ENCODE assay signal across 8 mouse cellular contexts in genomic region chr3:94974528-94975422, GRCm38 (mm10). TPM values are rescaled to one million over a fixed set of nuclear protein-coding genes. Genes with fewer than 3 reads are reported as not detected.
A peak's percentile ranks its signal among the peaks of the same experiment; 100 is the strongest.
DNase-seq lines count a peak whose midpoint lies in the region; ATAC-seq lines count a peak whose summit lies in the region.

Gene Pi4kb, plus strand, starts transcription at chr3:94974731.

- DNase-seq in MEL-GATA-1-ER (ENCODE audit: extremely low read depth, low read depth): peak; percentile 96
- peak; percentile 83 for DNase-seq in cerebellum, adult 8-10 months
- DNase-seq in forelimb bud, embryonic 11.5 days (ENCODE audit: low read depth, low spot score): peak; percentile 94
- peak; percentile 78 for DNase-seq in layer of hippocampus, adult 9-10 months (ENCODE audit: low spot score)
- DNase-seq in ovary, postnatal 10 days (ENCODE audit: low spot score): peak; percentile 88
- DNase-seq in thymus, postnatal 10 days (ENCODE audit: low spot score in 2 of 2): peak; percentile 75 to 86

- peak within 1 kb of the TSS; percentile 95 for H3K27ac ChIP-seq in lung, embryonic 16.5 days (ENCODE audit: low read length)

- H3K36me3 ChIP-seq in lung, embryonic 16.5 days (ENCODE audit: control insufficient read depth, insufficient read depth, low read length): 0 out of 2 replicates have a peak, but pooled peaks cover 2% of the 10 kb centered on the region

- H3K4me2 ChIP-seq in lung, embryonic 16.5 days (ENCODE audit: low read depth, low read length): peak within 1 kb of the TSS; percentile 80

- 0% methylated on average over 45 of the region's 57 CpGs for WGBS in lung, embryonic 16.5 days

- no peaks in the 10 kb centered on the region for H3K9me3 ChIP-seq in lung, embryonic 16.5 days (ENCODE audit: control insufficient read depth, low read length)

- peak; percentile 83 to 88 for ATAC-seq in hematopoietic stem cell, adult 5-6 weeks (replicated peaks in 1 of 2; ENCODE audit: insufficient read depth in 1 of 2, low FRiP score in 2 of 2, low TSS enrichment in 1 of 2, low read depth in 1 of 2, poor library complexity in 2 of 2, severe bottlenecking in 2 of 2)
- ATAC-seq in lung, embryonic 16.5 days (ENCODE audit: low read depth): peak; percentile 94

- no peaks in the 10 kb centered on the region for H3K27me3 ChIP-seq in lung, embryonic 16.5 days (ENCODE audit: control insufficient read depth, insufficient read depth, low read depth, low read length)

- peak within 1 kb of the TSS; percentile 94 for H3K4me3 ChIP-seq in lung, embryonic 16.5 days (ENCODE audit: low read length)

- peaks cover 17% of the 10 kb centered on the region for H3K4me1 ChIP-seq in lung, embryonic 16.5 days (replicated peaks; ENCODE audit: control insufficient read depth, insufficient read depth, low read length)

- peak within 1 kb of the TSS; percentile 96 for H3K9ac ChIP-seq in lung, embryonic 16.5 days (ENCODE audit: low read length)

RNA-seq across cellular contexts. Expression of gene Pi4kb, which starts in this region (rescaled TPM):
- 28.3 and 34.2 TPM in 2 replicates for total RNA-seq in hematopoietic stem cell, adult 5-6 weeks (2017)
- 25.1 and 25.7 TPM in 2 replicates for polyA plus RNA-seq in lung, embryonic 16.5 days (2015; fragmentation: Nextera tagmentation; extraction: Ambion mirVana)

Comparison
In these comparisons a context has a peak if more than half of its experiments do, and no peak if none do; other contexts are left out.
1. Peak in every context shown above with its lines: DNase-seq, ATAC-seq, H3K4me3 ChIP-seq and H3K27ac ChIP-seq.